Mouse (Mus musculus) liver, embryonic 11.5 days (tissue): ENCODE measurements around the gene Psmb5. TPM values are rescaled to one million over a fixed set of nuclear protein-coding genes. Genes with fewer than 3 reads are reported as not detected.

Source experiments
- ATAC-seq: fragments of 200-750 bp; cut with Nextera tagmentation; replicated peaks from 2 replicates; pipeline ENCODE4 v1.8.0; 2017; ENCODE audit warnings: moderate number of reproducible peaks, mild to moderate bottlenecking, moderate TSS enrichment, moderate library complexity; ENCODE audit not compliant: low FRiP score
- DNase-seq: peaks from one replicate; pipeline ENCODE4 v3.0.0-alpha.2; 2017; ENCODE audit warnings: low spot score
- H3K27ac ChIP-seq: fragments of 300-500 bp; sonication (generic); 2 replicates; pipeline ENCODE4 v1.5.1; 2014; ENCODE audit warnings: mild to moderate bottlenecking, low read depth, low read length, control low read depth
- H3K27me3 ChIP-seq: fragments of 300-500 bp; sonication (generic); replicated peaks from 2 replicates; pipeline ENCODE4 v1.6.1; 2014; ENCODE audit warnings: low read length, mixed read lengths; ENCODE audit not compliant: control insufficient read depth, insufficient read depth
- H3K36me3 ChIP-seq: fragments of 300-500 bp; sonication (generic); 2 replicates; pipeline ENCODE4 v1.6.1; 2014; ENCODE audit warnings: mild to moderate bottlenecking, low read length, moderate library complexity, mixed read lengths; ENCODE audit not compliant: control insufficient read depth, insufficient read depth
- H3K4me1 ChIP-seq: fragments of 300-500 bp; sonication (generic); replicated peaks from 2 replicates; pipeline ENCODE4 v1.6.1; 2014; ENCODE audit warnings: low read length, mixed read lengths; ENCODE audit not compliant: control insufficient read depth, insufficient read depth
- H3K4me2 ChIP-seq: fragments of 300-500 bp; sonication (generic); 2 replicates; pipeline ENCODE4 v1.6.1; 2014; ENCODE audit warnings: mild to moderate bottlenecking, control low read depth, moderate library complexity
- H3K4me3 ChIP-seq: fragments of 300-500 bp; sonication (generic); 2 replicates; pipeline ENCODE4 v1.5.1; 2014; ENCODE audit warnings: low read depth, low read length, control low read depth
- H3K9ac ChIP-seq: fragments of 300-500 bp; sonication (generic); 2 replicates; pipeline ENCODE4 v1.6.1; 2014; ENCODE audit warnings: low read depth, low read length, control low read depth
- H3K9me3 ChIP-seq: fragments of 300-500 bp; sonication (generic); 2 replicates; pipeline ENCODE4 v1.6.1; 2016; ENCODE audit warnings: low read length, inconsistent platforms, mixed read lengths; ENCODE audit not compliant: control insufficient read depth
- WGBS: fragments of 180-500 bp; shearing (Covaris S2); extraction: QIAGEN DNeasy Blood & Tissue Kit; methylation state at CpG from one replicate; pipeline ENCODE4 v1.1.7; 2014; 5-methylcytosine and 5-hydroxymethylcytosine counted together
- polyA plus RNA-seq: library from polyadenylated mRNA; unstranded; fragments of >200 nt; fragmentation: Nextera tagmentation; extraction: Ambion mirVana; gene quantifications from 2 replicates; pipeline ENCODE4 v1.2.1, GENCODE M21; 2014

The Psmb5 gene
- polyA plus RNA-seq, 1 experiment from 2014 or later: 411 TPM

DNA sequence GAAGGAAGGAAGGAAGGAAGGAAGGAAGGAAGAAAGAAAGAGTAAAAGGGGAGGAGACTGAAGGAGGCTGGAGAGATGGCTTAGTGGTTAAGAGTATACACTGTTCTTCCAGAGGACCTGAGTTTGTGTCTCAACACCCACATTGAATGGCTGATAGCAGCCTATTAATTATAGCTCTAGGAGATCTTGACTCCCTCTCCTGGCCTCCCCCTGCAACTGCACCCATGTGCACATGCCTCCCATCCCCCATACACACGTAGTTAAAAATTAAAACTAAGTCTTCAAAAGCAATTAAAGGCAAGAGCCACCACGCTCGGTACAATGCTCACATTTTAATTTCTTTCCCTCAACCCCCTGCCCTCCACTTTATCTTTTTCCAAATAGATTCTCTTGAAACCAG, 23.8 kb downstream of the Psmb5 start:
- no peak overlapping the region for H3K27ac ChIP-seq
- WGBS: 87% methylated on average over 3 of the region's 3 CpGs
- no peak overlapping the region for H3K9ac ChIP-seq
- H3K4me1 ChIP-seq: peaks cover 3% of the 10 kb centered on the region; the same call in 1 of the 2 replicates
- no peak for DNase-seq
- H3K9me3 ChIP-seq: no peaks in the 10 kb centered on the region
- no peak overlapping the region for H3K4me3 ChIP-seq
- H3K4me2 ChIP-seq: no peak overlapping the region
- H3K27me3 ChIP-seq: no peaks in the 10 kb centered on the region
- no peaks in the 10 kb centered on the region; the same call in 1 of the 2 replicates for H3K36me3 ChIP-seq
- no peak for ATAC-seq

DNA sequence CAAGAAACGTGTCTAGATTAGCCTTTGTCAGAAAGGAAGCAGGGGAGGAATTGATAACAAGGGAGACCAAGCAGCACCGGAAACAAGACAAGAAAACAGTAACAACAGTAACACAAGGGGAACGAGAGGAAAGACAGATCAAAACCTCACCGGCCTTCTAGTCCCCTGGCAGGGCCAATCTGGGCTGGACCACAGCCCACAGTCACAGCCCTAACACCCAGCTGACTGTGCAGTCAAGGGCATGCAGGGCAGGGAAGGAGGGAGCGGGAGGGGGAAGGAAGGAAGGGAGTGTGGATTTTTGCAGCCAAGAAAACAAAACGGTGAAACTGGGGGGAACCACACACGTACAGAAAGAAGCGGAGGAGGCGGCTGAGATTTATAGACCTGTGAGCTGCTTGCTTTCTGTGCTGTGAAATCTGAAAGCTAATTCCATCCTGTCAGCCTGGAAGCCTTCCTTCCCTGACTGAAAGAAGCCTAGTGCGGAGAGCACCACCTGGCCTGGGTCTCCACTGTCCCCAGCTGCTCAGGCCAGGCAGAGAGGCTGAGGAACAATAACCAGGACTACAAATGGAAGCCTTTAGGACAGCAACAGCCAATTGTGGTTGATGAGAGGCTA, 25.4 kb downstream of the Psmb5 start:
- Histone ChIP-seq H3K9ac (no peak overlapping the region), H3K9me3 (no peaks in the 10 kb centered on the region), H3K27me3 (no peaks in the 10 kb centered on the region), H3K27ac (0 out of 2 replicates have a peak overlapping the region, but pooled peaks have one; percentile 16), H3K36me3 (no peaks in the 10 kb centered on the region), H3K4me1 (peaks cover 3% of the 10 kb centered on the region; the same call in 1 of the 2 replicates), H3K4me3 (no peak overlapping the region), H3K4me2 (no peak overlapping the region)
- DNase-seq: no peak
- 43% methylated on average over 10 of the region's 10 CpGs for WGBS
- peak; percentile 49; the same call in 1 of the 2 replicates for ATAC-seq

DNA sequence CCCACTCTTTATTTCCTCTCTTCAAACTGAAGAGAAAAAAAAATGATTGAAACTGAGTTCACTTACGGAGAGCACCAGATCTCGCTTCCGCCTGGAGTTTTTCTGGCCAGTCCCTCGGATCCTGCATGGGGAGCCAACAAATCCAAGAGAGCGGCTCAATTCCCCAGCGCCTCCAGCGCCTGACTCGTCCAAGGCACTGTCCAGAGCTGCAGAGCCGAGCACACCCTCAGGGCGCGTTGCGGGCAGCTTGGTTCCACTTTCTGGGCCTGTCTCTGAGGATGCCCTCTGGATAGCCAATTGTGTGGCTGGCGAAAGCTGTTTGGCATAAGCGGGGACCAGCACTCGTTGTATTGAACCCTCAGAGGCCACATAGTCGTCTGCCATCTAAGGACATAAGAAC, 26.8 kb downstream of the Psmb5 start:
- no peaks in the 10 kb centered on the region for H3K27me3 ChIP-seq

GRCm38 (mm10) chr14:54583681-54584338, 34.0 kb downstream of the Psmb5 start:
- H3K27ac ChIP-seq: no peak overlapping the region
- no peak overlapping the region for H3K4me2 ChIP-seq
- H3K4me3 ChIP-seq: no peak overlapping the region
- no peaks in the 10 kb centered on the region for H3K9me3 ChIP-seq
- no peaks in the 10 kb centered on the region; the same call in 1 of the 2 replicates for H3K36me3 ChIP-seq
- H3K9ac ChIP-seq: no peak overlapping the region
- 43% methylated on average over 7 of the region's 7 CpGs for WGBS
- H3K27me3 ChIP-seq: no peaks in the 10 kb centered on the region
- no peak for DNase-seq
- H3K4me1 ChIP-seq: peaks cover 12% of the 10 kb centered on the region
- 0 out of 2 replicates have a peak, but pooled peaks have one; percentile 21 for ATAC-seq

More for the DNA sequence above, 26.8 kb downstream of the Psmb5 start:
- no peak overlapping the region for H3K9ac ChIP-seq
- H3K4me2 ChIP-seq: no peak overlapping the region
- no peak for ATAC-seq
- no peaks in the 10 kb centered on the region for H3K9me3 ChIP-seq
- H3K27ac ChIP-seq: no peak overlapping the region
- no peak for DNase-seq
- no peaks in the 10 kb centered on the region for H3K36me3 ChIP-seq
- no peak overlapping the region for H3K4me3 ChIP-seq
- 92% methylated on average over 16 of the region's 16 CpGs for WGBS
- peaks cover 3% of the 10 kb centered on the region; the same call in 1 of the 2 replicates for H3K4me1 ChIP-seq

- Histone ChIP-seq H3K4me2 (no peak overlapping the region), H3K4me1 (peaks cover 17% of the 10 kb centered on the region), H3K9ac (no peak overlapping the region), H3K27me3 (peaks cover 5% of the 10 kb centered on the region), H3K36me3 (no peaks in the 10 kb centered on the region; the same call in 1 of the 2 replicates), H3K27ac (no peak overlapping the region), H3K9me3 (no peaks in the 10 kb centered on the region), H3K4me3 (no peak overlapping the region)
- WGBS: 74% methylated on average over 9 of the region's 9 CpGs
- ATAC-seq: peak; percentile 37; the same call in 1 of the 2 replicates
- no peak for DNase-seq
Observed at GRCm38 (mm10) chr14:54582536-54582935, 35.3 kb downstream of the Psmb5 start.

DNA sequence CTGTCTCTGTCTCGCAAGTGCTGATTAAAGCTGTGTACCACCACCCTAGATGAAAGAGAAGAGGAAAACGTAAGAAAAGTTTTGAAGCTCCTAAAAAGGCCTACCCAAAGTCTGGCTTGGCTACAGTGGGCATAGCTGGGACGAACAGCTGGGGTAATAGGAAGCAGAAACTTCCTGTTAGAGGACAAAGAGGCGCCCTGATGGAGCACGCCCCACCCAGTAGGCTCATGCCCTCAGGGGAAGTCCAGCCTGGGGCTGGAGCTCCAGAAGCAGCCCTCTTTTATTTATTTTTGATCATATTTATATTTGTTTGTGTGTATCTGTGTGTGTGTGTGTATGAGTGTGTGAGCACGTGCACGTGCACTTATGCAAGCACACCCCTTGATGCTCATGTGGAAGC, 38.2 kb downstream of the Psmb5 start:
- Histone ChIP-seq H3K27me3 (peaks cover 34% of the 10 kb centered on the region), H3K4me3 (no peak overlapping the region), H3K27ac (0 out of 2 replicates have a peak overlapping the region, but pooled peaks have one; percentile 45), H3K9me3 (no peaks in the 10 kb centered on the region), H3K4me1 (peaks cover 21% of the 10 kb centered on the region), H3K4me2 (no peak overlapping the region), H3K9ac (no peak overlapping the region), H3K36me3 (no peaks in the 10 kb centered on the region; the same call in 1 of the 2 replicates)
- 60% methylated on average over 7 of the region's 7 CpGs for WGBS
- DNase-seq (no peak), ATAC-seq (no peak)

- H3K27ac ChIP-seq: peak overlapping the region; percentile 67
- WGBS: 0% methylated on average over 10 of the region's 10 CpGs
- H3K4me3 ChIP-seq: peak overlapping the region; percentile 68
- peak overlapping the region; percentile 77 for H3K4me2 ChIP-seq
- peaks cover 32% of the 10 kb centered on the region for H3K4me1 ChIP-seq
- no peaks in the 10 kb centered on the region; the same call in 1 of the 2 replicates for H3K36me3 ChIP-seq
- DNase-seq: no peak
- H3K9ac ChIP-seq: peak overlapping the region; percentile 72
- H3K27me3 ChIP-seq: peaks cover 46% of the 10 kb centered on the region
- 0 out of 2 replicates have a peak, but pooled peaks have one; percentile 13 for ATAC-seq
- no peaks in the 10 kb centered on the region for H3K9me3 ChIP-seq
Observed at GRCm38 (mm10) chr14:54578063-54578462, 39.8 kb downstream of the Psmb5 start.

GRCm38 (mm10) chr14:54577089-54577982, 40.5 kb downstream of the Psmb5 start, which contains the start of gene Ajuba:
Gene Ajuba, minus strand, starts transcription at chr14:54577558.
- peak; percentile 93 for DNase-seq
- Histone ChIP-seq H3K27me3 (peaks cover 46% of the 10 kb centered on the region), H3K36me3 (no peaks in the 10 kb centered on the region), H3K4me2 (peak within 1 kb of the TSS; percentile 77), H3K4me3 (peak within 1 kb of the TSS; percentile 68), H3K4me1 (peaks cover 37% of the 10 kb centered on the region), H3K27ac (peak within 1 kb of the TSS; percentile 74), H3K9ac (peak within 1 kb of the TSS; percentile 72), H3K9me3 (no peaks in the 10 kb centered on the region)
- peak; percentile 31; the same call in 1 of the 2 replicates for ATAC-seq
- WGBS: under 1% methylated on average over 66 of the region's 66 CpGs
